Mouse (Mus musculus) erythroblast, adult 5-6 weeks (primary cell): ENCODE results near the gene Gm15114. TPM values are rescaled to one million over a fixed set of nuclear protein-coding genes. Genes with fewer than 3 reads are reported as not detected.
"Not testable (repeated sequence)": the region's sequence is repeated elsewhere in the genome, so short reads cannot be mapped to it uniquely, and the experiment has no call there.

Experiments used
- ATAC-seq: replicated peaks from 2 replicates; pipeline ENCODE4 v1.8.0; 2016; ENCODE audit warnings: moderate number of reproducible peaks, mild to moderate bottlenecking, moderate TSS enrichment, inconsistent platforms; ENCODE audit not compliant: poor library complexity, low FRiP score, severe bottlenecking
- total RNA-seq, 2 experiments: library from RNA; stranded (forward) in 1 of 2; stranded (reverse) in 1 of 2; fragments of 150-400 nt in 1 of 2; fragments of 200-764, 138-1000 nt in 1 of 2; gene quantifications; 2 replicates each; pipeline versions ENCODE4 v1.2.3 to v1.2.4; 2015 to 2017; ENCODE audit warnings: low replicate concordance in 2 of 2

The Gm15114 gene
- total RNA-seq (2015; ENCODE audit: low replicate concordance) (not detected in 2 replicates), total RNA-seq (2017; ENCODE audit: low replicate concordance) (not detected in 2 replicates)

- ATAC-seq, result not testable (repeated sequence)
These were observed at the start of gene Gm15114 for GRCm38 (mm10) chrX:148488649-148489048. TSS of gene Gm15114 (plus strand) at chrX:148488949.

Other genes starting within 250 kb of the Gm15114 start
- not detected in 2 replicates for gene Gm8334, start 126.2 kb downstream of the Gm15114 start, total RNA-seq (2015; ENCODE audit: low replicate concordance)
- gene Gm8334, start 126.2 kb downstream of the Gm15114 start, total RNA-seq (2017; ENCODE audit: low replicate concordance), result not detected in 2 replicates
- not detected in 2 replicates for gene Gm15127, start 174.6 kb downstream of the Gm15114 start, total RNA-seq (2015; ENCODE audit: low replicate concordance)
- not detected in 2 replicates for gene Gm15127, start 174.6 kb downstream of the Gm15114 start, total RNA-seq (2017; ENCODE audit: low replicate concordance)